Comparison of ENCODE assay signal across 15 mouse cellular contexts in genomic region chr19:28333007-28333766, GRCm38 (mm10).
DNase-seq lines count a peak whose midpoint lies in the region; ATAC-seq lines count a peak whose summit lies in the region.
"Had no signal": no experiment of that assay in that cellular context is flagged by ENCODE, and none has a peak within 500 bp of the region (broad histone marks: within the 10 kb centered on the region; RNA-seq: fewer than 3 reads in every experiment).

No protein-coding gene starts in this region.

- 62% methylated on average over 11 of the region's 11 CpGs for WGBS in heart, embryonic 13.5 days
- 9% methylated on average over 11 of the region's 11 CpGs for WGBS in forebrain, embryonic 16.5 days
- WGBS in midbrain, embryonic 16.5 days, result 19% methylated on average over 11 of the region's 11 CpGs

- 0 out of 2 replicates have a peak overlapping the region, but pooled peaks have one; percentile 0 for H3K27ac ChIP-seq in heart, embryonic 13.5 days (replicated peaks)
- H3K27ac ChIP-seq in forebrain, embryonic 16.5 days (ENCODE audit: low read length), result no peak overlapping the region; the same call in 1 of the 2 replicates
- H3K27ac ChIP-seq in midbrain, embryonic 16.5 days (ENCODE audit: low read length), result peak overlapping the region; percentile 64
- H3K27ac ChIP-seq: hindbrain, embryonic 15.5 days; kidney, embryonic 15.5 days; liver, embryonic 15.5 days had no signal

- no peaks in the 10 kb centered on the region for H3K27me3 ChIP-seq in heart, embryonic 13.5 days (replicated peaks)
- peaks cover 7% of the 10 kb centered on the region for H3K27me3 ChIP-seq in forebrain, embryonic 16.5 days (replicated peaks; ENCODE audit: control insufficient read depth, insufficient read depth, low read length)
- peaks cover 3% of the 10 kb centered on the region; the same call in 1 of the 2 replicates for H3K27me3 ChIP-seq in midbrain, embryonic 16.5 days (ENCODE audit: control insufficient read depth, insufficient read depth, low read depth, low read length)
- H3K27me3 ChIP-seq: hindbrain, embryonic 15.5 days; kidney, embryonic 15.5 days; liver, embryonic 15.5 days had no signal

- no peak overlapping the region for H3K4me2 ChIP-seq in heart, embryonic 13.5 days
- peak overlapping the region; percentile 25 for H3K4me2 ChIP-seq in forebrain, embryonic 16.5 days (ENCODE audit: low read length)
- H3K4me2 ChIP-seq in midbrain, embryonic 16.5 days (ENCODE audit: low read length), result 0 out of 2 replicates have a peak overlapping the region, but pooled peaks have one; percentile 4
- H3K4me2 ChIP-seq: hindbrain, embryonic 15.5 days; kidney, embryonic 15.5 days; liver, embryonic 15.5 days had no signal

- H3K9me3 ChIP-seq in heart, embryonic 13.5 days, result no peaks in the 10 kb centered on the region
- no peaks in the 10 kb centered on the region for H3K9me3 ChIP-seq in forebrain, embryonic 16.5 days (ENCODE audit: control insufficient read depth, low read length)
- no peaks in the 10 kb centered on the region for H3K9me3 ChIP-seq in midbrain, embryonic 16.5 days (replicated peaks; ENCODE audit: control insufficient read depth, low read length, poor library complexity, severe bottlenecking)
- H3K9me3 ChIP-seq: hindbrain, embryonic 15.5 days; kidney, embryonic 15.5 days; liver, embryonic 15.5 days had no signal

- no peak overlapping the region for H3K4me3 ChIP-seq in heart, embryonic 13.5 days
- H3K4me3 ChIP-seq in forebrain, embryonic 16.5 days (replicated peaks; ENCODE audit: low read length), result no peak overlapping the region
- H3K4me3 ChIP-seq in midbrain, embryonic 16.5 days (ENCODE audit: low read depth, low read length), result no peak overlapping the region
- H3K4me3 ChIP-seq: hindbrain, embryonic 15.5 days; kidney, embryonic 15.5 days; liver, embryonic 15.5 days had no signal

- H3K36me3 ChIP-seq in heart, embryonic 13.5 days, result no peaks in the 10 kb centered on the region
- H3K36me3 ChIP-seq in forebrain, embryonic 16.5 days (ENCODE audit: control insufficient read depth, insufficient read depth), result no peaks in the 10 kb centered on the region
- no peaks in the 10 kb centered on the region for H3K36me3 ChIP-seq in midbrain, embryonic 16.5 days (ENCODE audit: control insufficient read depth, insufficient read depth, low read length)
- H3K36me3 ChIP-seq: hindbrain, embryonic 15.5 days; kidney, embryonic 15.5 days; liver, embryonic 15.5 days had no signal

- H3K4me1 ChIP-seq in heart, embryonic 13.5 days, result peaks cover 59% of the 10 kb centered on the region
- H3K4me1 ChIP-seq in forebrain, embryonic 16.5 days (replicated peaks; ENCODE audit: control insufficient read depth, insufficient read depth, low read length), result peaks cover 14% of the 10 kb centered on the region
- peaks cover 28% of the 10 kb centered on the region for H3K4me1 ChIP-seq in midbrain, embryonic 16.5 days (ENCODE audit: control insufficient read depth, insufficient read depth, low read length)
- H3K4me1 ChIP-seq: liver, embryonic 15.5 days had no signal

- ATAC-seq in heart, embryonic 13.5 days (ENCODE audit: extremely low read depth, insufficient number of reproducible peaks, low FRiP score, low TSS enrichment), result no peak
- peak; percentile 84 for ATAC-seq in forebrain, embryonic 16.5 days
- peak; percentile 75 for ATAC-seq in midbrain, embryonic 16.5 days

- no peak overlapping the region for H3K9ac ChIP-seq in heart, embryonic 13.5 days
- H3K9ac ChIP-seq in forebrain, embryonic 16.5 days (replicated peaks; ENCODE audit: low read depth, low read length), result no peak overlapping the region
- H3K9ac ChIP-seq in midbrain, embryonic 16.5 days (ENCODE audit: low read depth, low read length), result no peak overlapping the region
- H3K9ac ChIP-seq: hindbrain, embryonic 15.5 days; kidney, embryonic 15.5 days; liver, embryonic 15.5 days had no signal

- no peak for DNase-seq in heart, postnatal 4 days
- peak; percentile 19 for DNase-seq in embryo, embryonic 9.5 days (ENCODE audit: extremely low spot score)
- DNase-seq in ovary, postnatal 10 days (ENCODE audit: low spot score), result no peak
- DNase-seq in heart, adult 9 months (ENCODE audit: low spot score in 2 of 2), result no peak
- DNase-seq in kidney, adult 11 months, result no peak
- DNase-seq: adrenal gland, postnatal 36 days; cerebellum, adult 11-12 months; left cerebral cortex, postnatal 4 days; lung, postnatal 36 days had no signal
